Mouse (Mus musculus): ENCODE measurements around the gene Gm7879. TPM values are rescaled to one million over a fixed set of nuclear protein-coding genes. Genes with fewer than 3 reads are reported as not detected.

Gene Gm7879
- polyA plus RNA-seq, 1 experiment from 2014 or later: 0.31 TPM

DNA sequence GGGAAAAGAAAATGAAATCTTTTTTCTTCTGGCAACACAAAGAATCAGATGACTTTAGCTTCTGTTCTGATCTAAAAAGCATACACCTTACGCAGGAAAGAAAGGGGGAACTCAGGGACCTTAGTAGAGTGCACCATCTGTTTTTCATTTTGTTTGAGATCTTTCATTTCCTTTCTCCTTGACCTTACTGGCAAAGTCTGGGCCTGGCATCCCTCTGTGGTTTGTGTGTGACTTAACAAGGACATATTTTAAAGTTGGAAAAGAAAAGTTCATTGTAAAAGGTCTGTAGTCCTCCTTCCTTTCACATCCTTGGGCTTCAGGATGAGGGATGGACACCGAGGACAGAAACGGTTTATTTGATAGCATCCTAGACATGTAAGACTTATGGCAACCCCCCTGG is 17.0 kb upstream of the Gm7879 start:
- ATAC-seq (ENCODE audit: low read depth): no peak
- no peaks in the 10 kb centered on the region for H3K9me3 ChIP-seq (replicated peaks)
- no peak overlapping the region for H3K9ac ChIP-seq
- H3K4me1 ChIP-seq (replicated peaks): no peaks in the 10 kb centered on the region
- H3K4me2 ChIP-seq: no peak overlapping the region
- 71% methylated on average over 3 of the region's 3 CpGs for WGBS (ENCODE audit: insufficient replicate concordance)
- DNase-seq: no peak
- no peaks in the 10 kb centered on the region for H3K36me3 ChIP-seq
- no peak overlapping the region for H3K27ac ChIP-seq
- H3K4me3 ChIP-seq (replicated peaks): no peak overlapping the region
- H3K27me3 ChIP-seq: no peaks in the 10 kb centered on the region

DNA sequence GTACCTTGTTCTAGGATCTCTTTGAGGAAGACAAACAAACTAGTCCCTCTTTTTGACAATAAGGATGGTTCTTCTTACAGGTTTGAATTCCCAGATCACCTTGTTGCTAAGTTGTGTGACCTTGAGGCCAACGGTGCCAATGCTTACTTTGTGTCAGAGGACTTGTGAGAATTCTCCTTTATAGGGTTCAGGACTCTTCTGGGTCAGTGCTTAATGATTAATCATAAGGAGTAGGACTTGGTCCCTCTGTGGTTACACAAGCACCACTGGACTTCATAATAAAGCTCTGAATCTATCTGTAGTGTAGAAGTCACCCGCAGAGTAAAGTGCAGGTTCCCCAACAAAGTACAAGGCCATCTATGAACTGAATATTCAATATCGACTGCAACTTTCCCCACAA is 8.3 kb upstream of the Gm7879 start:
- no peaks in the 10 kb centered on the region for H3K9me3 ChIP-seq (replicated peaks)
- no peak overlapping the region for H3K4me2 ChIP-seq
- no peak overlapping the region for H3K4me3 ChIP-seq (replicated peaks)
- DNase-seq (no peak), ATAC-seq (ENCODE audit: low read depth) (no peak)
- H3K36me3 ChIP-seq: no peaks in the 10 kb centered on the region
- no peaks in the 10 kb centered on the region for H3K27me3 ChIP-seq
- H3K4me1 ChIP-seq (replicated peaks): no peaks in the 10 kb centered on the region; the same call in 1 of the 2 replicates
- no peak overlapping the region for H3K27ac ChIP-seq
- no peak overlapping the region for H3K9ac ChIP-seq
- WGBS (ENCODE audit: insufficient replicate concordance): 60% methylated on average over 3 of the region's 3 CpGs

DNA sequence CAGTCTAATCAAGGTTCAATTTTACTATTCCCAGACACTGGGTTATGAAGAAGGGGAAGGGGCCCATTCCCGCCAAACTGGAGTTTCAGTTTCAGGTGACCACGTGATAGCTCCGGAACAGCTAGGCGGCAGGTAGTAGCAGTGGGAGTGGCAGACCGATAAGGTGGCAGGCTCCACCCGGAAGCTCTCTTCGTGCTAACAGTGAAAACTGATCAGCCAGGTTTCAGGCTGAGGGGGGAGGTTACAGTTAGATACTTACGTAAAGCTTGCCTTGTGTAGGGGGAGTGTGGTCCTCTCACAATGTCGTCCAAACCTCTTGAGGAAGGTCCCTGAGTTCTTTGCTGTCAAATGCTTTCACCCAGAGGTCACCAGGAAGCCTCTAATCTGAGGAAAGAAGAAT is 3.7 kb upstream of the Gm7879 start:
- H3K27me3 ChIP-seq: no peaks in the 10 kb centered on the region
- H3K4me3 ChIP-seq (replicated peaks): no peak overlapping the region
- H3K27ac ChIP-seq: no peak overlapping the region
- H3K36me3 ChIP-seq: no peaks in the 10 kb centered on the region
- H3K4me1 ChIP-seq (replicated peaks): no peaks in the 10 kb centered on the region; the same call in 1 of the 2 replicates
- no peak overlapping the region for H3K4me2 ChIP-seq
- no peak overlapping the region for H3K9ac ChIP-seq
- WGBS (ENCODE audit: insufficient replicate concordance): 55% methylated on average over 9 of the region's 9 CpGs
- ATAC-seq (ENCODE audit: low read depth) (no peak), DNase-seq (no peak)
- H3K9me3 ChIP-seq (replicated peaks): no peaks in the 10 kb centered on the region

DNA sequence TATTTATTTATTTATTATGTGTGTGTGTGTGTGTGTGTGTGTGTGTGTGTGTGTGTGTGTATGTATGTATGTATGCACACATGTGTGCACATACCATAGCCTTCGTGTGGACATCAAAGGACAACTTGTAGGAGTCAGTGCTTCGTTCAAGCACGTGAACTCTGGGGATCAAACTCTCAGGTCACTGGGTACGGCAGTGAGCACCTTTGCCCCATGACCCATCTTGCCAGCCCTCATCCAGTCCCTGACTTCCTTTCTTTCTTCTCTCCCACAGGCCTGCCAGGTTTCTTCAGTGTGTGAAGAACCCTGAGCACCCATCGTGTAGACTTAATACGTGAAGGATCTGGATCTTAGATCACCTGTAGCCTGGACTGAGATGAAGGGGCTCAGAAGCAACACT is 2.9 kb upstream of the Gm7879 start:
- no peak overlapping the region for H3K27ac ChIP-seq
- DNase-seq (no peak), ATAC-seq (ENCODE audit: low read depth) (no peak)
- no peaks in the 10 kb centered on the region for H3K27me3 ChIP-seq
- no peaks in the 10 kb centered on the region for H3K9me3 ChIP-seq (replicated peaks)
- no peak overlapping the region for H3K4me3 ChIP-seq (replicated peaks)
- H3K36me3 ChIP-seq: no peaks in the 10 kb centered on the region
- WGBS (ENCODE audit: insufficient replicate concordance): 70% methylated on average over 6 of the region's 6 CpGs
- H3K4me2 ChIP-seq: no peak overlapping the region
- no peaks in the 10 kb centered on the region; the same call in 1 of the 2 replicates for H3K4me1 ChIP-seq (replicated peaks)
- H3K9ac ChIP-seq: no peak overlapping the region

DNA sequence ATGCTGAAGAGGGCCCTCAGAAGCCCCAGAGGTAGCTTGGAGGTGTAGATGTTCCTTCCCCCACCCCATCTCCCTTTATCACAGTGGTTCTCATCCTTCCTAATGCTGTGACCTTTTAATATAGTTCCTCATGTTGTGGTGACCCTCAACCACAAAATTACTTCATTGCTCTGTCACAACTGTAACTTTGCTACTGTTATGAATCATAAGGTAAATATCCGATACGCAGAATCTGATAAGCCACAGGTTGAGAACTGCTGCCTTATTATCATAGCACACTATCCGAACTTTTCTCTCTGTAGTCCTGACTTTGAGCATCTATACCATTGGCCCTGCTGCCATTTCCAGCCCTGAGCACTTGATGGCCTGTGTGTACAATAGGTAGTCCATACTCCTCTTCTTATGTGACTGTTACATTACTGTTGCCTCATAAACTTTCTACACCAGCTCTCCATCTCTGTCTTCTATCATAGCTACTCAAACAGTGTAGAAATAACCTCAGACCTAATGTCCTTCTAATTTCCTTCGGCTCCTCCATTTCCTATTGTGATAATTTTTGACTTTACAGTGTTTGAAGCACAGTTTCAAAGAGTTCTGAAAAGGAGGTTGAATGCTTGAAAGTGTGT is 2.4 kb downstream of the Gm7879 start:
- H3K4me3 ChIP-seq (replicated peaks): no peak overlapping the region
- DNase-seq (no peak), ATAC-seq (ENCODE audit: low read depth) (no peak)
- H3K9me3 ChIP-seq (replicated peaks): no peaks in the 10 kb centered on the region
- no peak overlapping the region for H3K4me2 ChIP-seq
- H3K4me1 ChIP-seq (replicated peaks): no peaks in the 10 kb centered on the region
- no peak overlapping the region for H3K9ac ChIP-seq
- WGBS (ENCODE audit: insufficient replicate concordance): 64% methylated on average over 4 of the region's 4 CpGs
- H3K27ac ChIP-seq: no peak overlapping the region
- H3K27me3 ChIP-seq: no peaks in the 10 kb centered on the region
- no peaks in the 10 kb centered on the region for H3K36me3 ChIP-seq

DNA sequence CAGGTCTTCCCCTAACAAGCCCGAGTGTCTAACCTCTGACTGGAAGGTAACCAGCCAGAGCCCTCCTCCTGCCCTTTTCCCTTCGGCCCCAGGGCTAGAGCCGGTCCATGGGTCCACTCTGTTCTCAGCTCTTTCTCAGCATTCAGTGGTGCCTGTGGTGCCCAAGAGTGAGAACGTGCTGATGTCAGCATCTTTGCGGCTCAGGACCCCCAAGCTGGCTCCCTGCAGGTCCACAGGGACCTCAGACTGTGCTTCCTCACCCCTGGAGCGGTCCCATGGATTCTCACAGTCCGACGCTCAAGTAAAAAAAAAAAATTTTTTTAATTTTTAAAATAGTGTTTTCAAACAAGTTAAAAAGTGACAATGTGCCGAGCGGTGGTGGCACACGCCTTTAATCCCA is 8.9 kb downstream of the Gm7879 start:
- 64% methylated on average over 11 of the region's 11 CpGs for WGBS (ENCODE audit: insufficient replicate concordance)
- no peaks in the 10 kb centered on the region for H3K9me3 ChIP-seq (replicated peaks)
- no peaks in the 10 kb centered on the region for H3K4me1 ChIP-seq (replicated peaks)
- no peak overlapping the region for H3K9ac ChIP-seq
- H3K27ac ChIP-seq: no peak overlapping the region
- no peak for DNase-seq
- no peak overlapping the region for H3K4me2 ChIP-seq
- H3K4me3 ChIP-seq (replicated peaks): no peak overlapping the region
- no peaks in the 10 kb centered on the region for H3K27me3 ChIP-seq
- H3K36me3 ChIP-seq: no peaks in the 10 kb centered on the region
- no peak for ATAC-seq (ENCODE audit: low read depth)

DNA sequence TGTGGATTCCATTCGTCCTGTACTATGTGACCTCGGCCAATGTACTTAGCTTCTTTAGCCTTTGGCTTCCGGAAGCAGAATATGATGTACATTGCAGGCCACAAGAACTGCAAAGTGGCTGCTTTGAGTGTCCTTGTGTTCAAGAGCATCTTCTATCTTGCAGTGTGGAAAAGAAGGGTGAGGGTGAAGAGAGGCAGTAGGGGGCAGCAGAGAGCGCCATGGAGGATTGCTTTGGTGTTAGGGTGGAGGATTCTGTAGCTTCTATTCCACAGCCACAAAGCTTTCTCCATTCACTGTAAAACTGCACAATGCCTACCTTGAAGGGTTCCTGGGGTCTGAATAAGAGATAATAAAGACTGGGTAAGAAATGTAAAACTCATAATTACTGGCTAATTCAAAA is 11.0 kb downstream of the Gm7879 start:
- no peak overlapping the region for H3K4me3 ChIP-seq (replicated peaks)
- H3K4me2 ChIP-seq: no peak overlapping the region
- no peak overlapping the region for H3K9ac ChIP-seq
- H3K27me3 ChIP-seq: no peaks in the 10 kb centered on the region
- no peaks in the 10 kb centered on the region for H3K36me3 ChIP-seq
- no peak overlapping the region for H3K27ac ChIP-seq
- no peaks in the 10 kb centered on the region for H3K9me3 ChIP-seq (replicated peaks)
- H3K4me1 ChIP-seq (replicated peaks): no peaks in the 10 kb centered on the region
- DNase-seq (no peak), ATAC-seq (ENCODE audit: low read depth) (no peak)
- WGBS (ENCODE audit: insufficient replicate concordance): 18% methylated on average over 4 of the region's 4 CpGs

DNA sequence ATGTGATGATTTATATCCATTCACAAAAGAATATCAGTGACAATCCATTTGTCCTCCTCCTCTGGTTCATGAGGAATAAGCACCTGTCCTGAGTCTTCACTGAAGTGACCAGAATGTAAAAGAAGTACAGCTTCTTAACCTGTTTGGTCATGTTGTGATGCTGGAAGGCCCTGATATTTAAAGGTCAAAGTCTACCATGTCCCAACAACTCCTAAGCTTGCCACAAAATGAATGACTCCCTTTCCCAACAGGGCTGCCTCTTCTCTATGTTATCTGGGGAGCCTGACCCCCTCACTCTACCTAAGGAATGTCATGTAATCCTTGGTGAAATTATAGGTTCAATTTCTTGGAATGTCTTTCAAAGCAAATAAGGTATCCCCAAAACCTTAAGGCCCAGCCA is 14.8 kb downstream of the Gm7879 start:
- no peaks in the 10 kb centered on the region for H3K9me3 ChIP-seq (replicated peaks)
- no peak overlapping the region for H3K27ac ChIP-seq
- ATAC-seq (ENCODE audit: low read depth) (no peak), DNase-seq (no peak)
- H3K4me3 ChIP-seq (replicated peaks): no peak overlapping the region
- H3K9ac ChIP-seq: no peak overlapping the region
- no peaks in the 10 kb centered on the region for H3K36me3 ChIP-seq
- H3K4me2 ChIP-seq: no peak overlapping the region
- H3K27me3 ChIP-seq: no peaks in the 10 kb centered on the region
- H3K4me1 ChIP-seq (replicated peaks): no peaks in the 10 kb centered on the region

DNA sequence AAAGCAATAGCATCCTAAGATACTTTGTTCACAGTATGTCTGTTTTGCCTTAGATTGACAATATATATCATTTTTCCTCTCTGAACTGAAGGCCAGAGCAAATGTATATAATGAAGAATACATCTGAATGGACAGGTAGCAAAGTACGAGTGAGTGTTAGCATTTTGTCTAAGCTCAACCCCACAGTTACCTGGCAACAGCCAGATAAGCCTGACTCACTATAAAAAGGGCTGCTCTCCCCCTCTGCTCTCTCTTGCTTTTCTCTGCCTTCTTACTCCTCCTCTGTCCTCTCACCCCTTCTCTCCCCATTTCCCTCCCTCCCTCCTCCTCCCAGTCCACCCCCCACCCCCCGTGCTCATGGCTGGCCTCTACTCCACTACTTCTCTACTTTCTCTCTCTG is 20.3 kb downstream of the Gm7879 start:
- Histone ChIP-seq H3K36me3 (no peaks in the 10 kb centered on the region), H3K4me3 (replicated peaks) (no peak overlapping the region), H3K4me1 (replicated peaks) (no peaks in the 10 kb centered on the region), H3K9me3 (replicated peaks) (no peaks in the 10 kb centered on the region), H3K27ac (no peak overlapping the region), H3K9ac (no peak overlapping the region), H3K4me2 (no peak overlapping the region), H3K27me3 (no peaks in the 10 kb centered on the region)
- DNase-seq: no peak
- 43% methylated on average over 2 of the region's 2 CpGs for WGBS (ENCODE audit: insufficient replicate concordance)
- no peak for ATAC-seq (ENCODE audit: low read depth)

DNA sequence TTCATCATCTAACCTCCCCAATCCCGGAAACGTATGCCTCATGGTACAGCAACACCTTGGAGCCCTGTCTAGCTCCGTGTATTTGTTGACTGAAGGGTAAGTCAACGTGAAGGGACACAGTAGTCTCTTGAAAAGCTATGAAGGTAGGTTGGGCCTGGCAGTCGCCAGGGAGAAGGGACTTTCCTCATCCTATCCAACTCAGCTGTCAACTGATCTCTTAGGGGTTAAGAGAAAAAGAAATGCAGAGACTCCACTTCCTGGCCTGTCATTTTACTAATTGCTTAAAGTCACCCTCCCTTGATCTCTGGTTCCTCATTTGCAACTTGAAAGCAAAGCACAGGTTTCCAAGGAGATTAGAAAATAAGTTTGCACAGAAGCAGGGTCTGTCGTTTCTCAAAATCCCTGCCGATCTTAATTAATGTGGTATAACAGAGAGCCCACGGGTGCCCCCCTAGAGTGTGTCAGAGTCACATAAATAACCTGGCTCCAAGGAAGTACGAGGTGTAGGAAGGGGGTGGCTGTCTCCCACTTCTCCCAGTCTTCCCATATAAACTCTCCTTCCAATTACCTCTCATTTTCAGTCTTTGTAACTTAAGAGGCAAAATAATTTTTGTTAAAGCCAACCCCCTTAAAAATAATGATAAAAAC is 34.5 kb downstream of the Gm7879 start:
- no peak for ATAC-seq (ENCODE audit: low read depth)
- no peak overlapping the region; the same call in 1 of the 2 replicates for H3K4me3 ChIP-seq (replicated peaks)
- no peak for DNase-seq

DNA sequence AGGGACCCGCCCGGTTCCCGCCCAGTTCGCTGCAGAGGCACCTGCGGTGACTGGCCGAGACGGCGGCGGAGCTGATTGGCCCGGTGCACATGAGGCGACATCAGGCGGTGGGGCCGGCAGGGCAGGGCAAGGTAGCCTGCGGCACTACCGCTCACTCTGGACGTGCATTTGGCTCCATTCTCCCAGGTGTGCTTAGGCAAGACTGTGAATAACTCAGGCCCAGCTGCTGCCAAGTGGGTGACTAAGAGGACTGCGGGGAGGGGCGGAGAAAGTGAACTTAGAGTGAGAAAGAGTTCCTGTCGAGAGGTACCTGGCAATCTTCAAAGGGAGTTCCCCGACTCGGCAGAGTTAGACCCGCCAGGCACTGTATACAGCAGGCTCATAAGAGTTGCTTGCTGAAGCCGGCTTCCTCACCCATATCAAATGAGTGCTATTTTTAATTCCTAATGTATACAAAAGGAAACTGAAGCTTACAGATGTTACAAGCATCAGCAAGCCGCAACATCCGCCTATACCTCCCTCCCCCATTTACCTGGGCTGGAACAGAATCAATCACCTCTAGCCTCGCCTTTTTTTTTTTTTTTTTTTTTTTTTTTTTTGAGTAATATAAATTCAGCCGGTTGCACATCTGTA is 35.3 kb downstream of the Gm7879 start:
- Histone ChIP-seq H3K9ac (peak overlapping the region; percentile 20), H3K27me3 (peaks cover 7% of the 10 kb centered on the region), H3K4me2 (peak overlapping the region; percentile 67), H3K9me3 (replicated peaks) (no peaks in the 10 kb centered on the region), H3K4me3 (replicated peaks) (peak overlapping the region; percentile 44), H3K4me1 (replicated peaks) (peaks cover 18% of the 10 kb centered on the region), H3K27ac (peak overlapping the region; percentile 48; the same call in 1 of the 2 replicates), H3K36me3 (no peaks in the 10 kb centered on the region)
- 2% methylated on average over 27 of the region's 27 CpGs for WGBS (ENCODE audit: insufficient replicate concordance)
- ATAC-seq (ENCODE audit: low read depth) (peak; percentile 95), DNase-seq (peak; percentile 41)

More for the DNA sequence above, 34.5 kb downstream of the Gm7879 start:
- WGBS (ENCODE audit: insufficient replicate concordance): 28% methylated on average over 9 of the region's 9 CpGs
- Histone ChIP-seq H3K27ac (no peak overlapping the region), H3K4me1 (replicated peaks) (peaks cover 18% of the 10 kb centered on the region), H3K27me3 (peaks cover 7% of the 10 kb centered on the region), H3K9ac (no peak overlapping the region), H3K9me3 (replicated peaks) (no peaks in the 10 kb centered on the region), H3K36me3 (no peaks in the 10 kb centered on the region), H3K4me2 (peak overlapping the region; percentile 67)
